Mouse (Mus musculus): ENCODE measurements around the gene Ifng. TPM values are rescaled to one million over a fixed set of nuclear protein-coding genes. Genes with fewer than 3 reads are reported as not detected.

The Ifng gene
- polyA plus RNA-seq, 1 experiment from 2014 or later, result not detected

Other genes with a start within 250 kb of the Ifng start
- gene Il22, start 236.1 kb upstream of the Ifng start, polyA plus RNA-seq (2014; fragmentation: Nextera tagmentation; extraction: Ambion mirVana), result not detected in 2 replicates
- 0.15 and 0.26 TPM in 2 replicates for gene Gm32717, start 200.3 kb upstream of the Ifng start, polyA plus RNA-seq (2014; fragmentation: Nextera tagmentation; extraction: Ambion mirVana)
- gene Gm32802, start 182.4 kb upstream of the Ifng start, polyA plus RNA-seq (2014; fragmentation: Nextera tagmentation; extraction: Ambion mirVana), result 0.15 and 0.26 TPM in 2 replicates
- not detected in 2 replicates for gene Iltifb, start 146.0 kb upstream of the Ifng start, polyA plus RNA-seq (2014; fragmentation: Nextera tagmentation; extraction: Ambion mirVana)
- not detected in 2 replicates for gene Gm9040, start 114.1 kb upstream of the Ifng start, polyA plus RNA-seq (2014; fragmentation: Nextera tagmentation; extraction: Ambion mirVana)
- not detected in 2 replicates for gene Gm9044, start 108.6 kb upstream of the Ifng start, polyA plus RNA-seq (2014; fragmentation: Nextera tagmentation; extraction: Ambion mirVana)
- 0.07 TPM in 1 of 2 replicates, not detected in the other for gene Gm9045, start 103.2 kb upstream of the Ifng start, polyA plus RNA-seq (2014; fragmentation: Nextera tagmentation; extraction: Ambion mirVana)
- not detected in 2 replicates for gene Gm9046, start 97.8 kb upstream of the Ifng start, polyA plus RNA-seq (2014; fragmentation: Nextera tagmentation; extraction: Ambion mirVana)
- gene Gm9048, start 92.4 kb upstream of the Ifng start, polyA plus RNA-seq (2014; fragmentation: Nextera tagmentation; extraction: Ambion mirVana), result not detected in 2 replicates
- gene Gm9049, start 86.9 kb upstream of the Ifng start, polyA plus RNA-seq (2014; fragmentation: Nextera tagmentation; extraction: Ambion mirVana), result 0.07 TPM in 1 of 2 replicates, not detected in the other

Data from hindbrain, embryonic 11.5 days (tissue).